Mouse (Mus musculus) heart, embryonic 12.5 days (tissue): Measurements from ENCODE around the gene Ski. TPM values are rescaled to one million over a fixed set of nuclear protein-coding genes. Genes with fewer than 3 reads are reported as not detected.
A peak's percentile ranks its signal among the peaks of the same experiment; 100 is the strongest.

Experiments used
- ATAC-seq: fragments of 200-750 bp; cut with Nextera tagmentation; 2 replicates; pipeline ENCODE4 v1.8.0; 2017; ENCODE audit warnings: moderate TSS enrichment, moderate library complexity; ENCODE audit not compliant: insufficient number of reproducible peaks, low FRiP score
- H3K27ac ChIP-seq: fragments of 300-500 bp; sonication (generic); 2 replicates; pipeline ENCODE4 v1.5.1; 2016; ENCODE audit warnings: mild to moderate bottlenecking, moderate library complexity; ENCODE audit not compliant: poor library complexity, severe bottlenecking
- H3K27me3 ChIP-seq: fragments of 300-500 bp; sonication (generic); replicated peaks from 2 replicates; pipeline ENCODE4 v1.6.1; 2016; ENCODE audit warnings: mild to moderate bottlenecking, moderate library complexity
- H3K36me3 ChIP-seq: fragments of 300-500 bp; sonication (generic); 2 replicates; pipeline ENCODE4 v1.6.1; 2016; ENCODE audit warnings: mild to moderate bottlenecking, moderate library complexity
- H3K4me1 ChIP-seq: fragments of 300-500 bp; sonication (generic); replicated peaks from 2 replicates; pipeline ENCODE4 v1.6.1; 2016; ENCODE audit warnings: mild to moderate bottlenecking
- H3K4me2 ChIP-seq: fragments of 300-500 bp; sonication (generic); 2 replicates; pipeline ENCODE4 v1.6.1; 2016; ENCODE audit warnings: mild to moderate bottlenecking, moderate library complexity
- H3K4me3 ChIP-seq: fragments of 300-500 bp; sonication (generic); 2 replicates; pipeline ENCODE4 v1.5.1; 2016; ENCODE audit warnings: mild to moderate bottlenecking
- H3K9ac ChIP-seq: fragments of 300-500 bp; sonication (generic); 2 replicates; pipeline ENCODE4 v1.6.1; 2016; ENCODE audit warnings: mild to moderate bottlenecking, moderate library complexity
- H3K9me3 ChIP-seq: fragments of 300-500 bp; sonication (generic); replicated peaks from 2 replicates; pipeline ENCODE4 v1.6.1; 2016; ENCODE audit warnings: mild to moderate bottlenecking, moderate library complexity
- whole genome bisulfite sequencing: fragments of 180-500 bp; shearing (Covaris S2); methylation state at CpG from one replicate; pipeline ENCODE4 v1.1.7; 2016; 5-methylcytosine and 5-hydroxymethylcytosine counted together
- polyA plus RNA-seq: library from polyadenylated mRNA; unstranded; fragments of >200 nt; fragmentation: Nextera tagmentation; extraction: Ambion mirVana; gene quantifications from 2 replicates; pipeline ENCODE4 v1.2.1, GENCODE M21; 2016

Gene Ski
- polyA plus RNA-seq, 1 experiment from 2014 or later, result 11.9 TPM

DNA sequence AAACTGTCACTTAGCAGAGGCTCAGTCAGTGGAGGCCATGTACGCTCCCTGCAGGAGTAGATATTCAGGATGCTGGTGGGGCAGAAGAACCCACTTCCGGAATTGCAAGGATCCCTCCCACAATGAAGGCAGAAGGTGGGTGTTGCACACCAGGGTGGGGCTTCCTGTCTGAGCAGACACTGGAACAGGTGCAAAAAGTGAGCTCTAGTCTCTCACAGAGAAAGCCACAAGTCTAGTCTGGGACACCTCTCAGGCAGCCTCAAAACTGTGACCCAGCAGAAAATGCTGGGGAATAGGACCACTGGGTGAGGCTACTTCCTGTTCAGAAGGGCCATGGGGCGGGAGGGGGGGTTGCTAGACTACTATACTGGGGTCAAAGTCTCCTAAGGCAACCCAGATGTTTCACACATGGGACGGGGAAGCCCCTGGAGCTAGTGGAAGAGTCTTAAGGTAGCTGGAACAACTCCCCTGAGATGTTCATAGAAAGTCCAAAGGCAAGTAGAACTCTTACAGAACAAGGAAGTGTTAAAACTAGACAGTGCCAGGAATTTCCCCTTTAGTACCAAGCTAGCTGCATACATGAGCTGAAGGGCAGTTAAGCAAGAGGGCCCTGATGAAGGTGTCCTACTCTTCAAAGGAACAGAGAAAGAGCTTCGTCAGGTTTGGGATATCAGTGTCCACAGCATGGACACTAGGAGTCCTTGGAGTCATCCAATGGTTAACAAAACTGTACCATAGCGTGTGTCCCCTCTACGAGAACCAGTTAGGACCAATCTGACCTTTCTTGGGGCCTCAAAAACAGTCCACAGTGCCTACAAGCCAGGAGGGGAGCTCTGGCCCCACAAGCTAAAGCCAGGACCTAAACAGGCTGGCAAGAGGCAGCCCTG, 59.7 kb downstream of the Ski start:
- Histone ChIP-seq H3K4me3 (no peak overlapping the region), H3K36me3 (peaks cover 27% of the 10 kb centered on the region), H3K27ac (peak overlapping the region; percentile 62; the same call in 1 of the 2 replicates), H3K4me1 (peaks cover 89% of the 10 kb centered on the region), H3K27me3 (no peaks in the 10 kb centered on the region), H3K9me3 (no peaks in the 10 kb centered on the region), H3K4me2 (no peak overlapping the region), H3K9ac (0 out of 2 replicates have a peak overlapping the region, but pooled peaks have one; percentile 4)
- WGBS, result 67% methylated on average over 7 of the region's 7 CpGs
- no peak for ATAC-seq

DNA sequence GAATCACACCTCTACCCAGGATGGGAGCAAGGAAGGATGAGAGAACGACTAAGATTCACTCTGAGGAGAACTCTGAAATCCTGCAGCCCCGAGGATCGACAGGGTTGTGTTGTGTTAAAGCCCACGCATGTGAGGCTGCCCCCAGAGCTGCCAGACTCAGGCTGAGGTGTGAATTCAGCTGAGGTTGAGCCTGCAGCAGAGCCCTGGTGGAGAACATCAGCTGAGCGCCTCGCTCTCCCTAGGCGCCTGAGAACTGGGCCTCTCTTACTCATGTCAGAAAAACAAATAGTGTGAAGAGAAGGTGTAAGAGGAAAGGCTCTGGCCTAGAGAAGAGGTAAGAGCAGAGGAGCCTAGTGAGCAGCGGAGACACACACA, 63.9 kb downstream of the Ski start:
- ATAC-seq, result no peak
- no peaks in the 10 kb centered on the region for H3K9me3 ChIP-seq
- H3K27ac ChIP-seq, result no peak overlapping the region
- no peak overlapping the region for H3K4me2 ChIP-seq
- H3K27me3 ChIP-seq, result no peaks in the 10 kb centered on the region
- peaks cover 64% of the 10 kb centered on the region for H3K36me3 ChIP-seq
- WGBS, result 61% methylated on average over 8 of the region's 8 CpGs
- H3K4me1 ChIP-seq, result peaks cover 60% of the 10 kb centered on the region
- H3K4me3 ChIP-seq, result no peak overlapping the region
- no peak overlapping the region; the same call in 1 of the 2 replicates for H3K9ac ChIP-seq

- Histone ChIP-seq H3K4me2 (no peak overlapping the region), H3K4me3 (no peak overlapping the region), H3K27ac (no peak overlapping the region), H3K4me1 (peaks cover 55% of the 10 kb centered on the region), H3K27me3 (no peaks in the 10 kb centered on the region), H3K36me3 (peaks cover 66% of the 10 kb centered on the region), H3K9me3 (no peaks in the 10 kb centered on the region), H3K9ac (no peak overlapping the region)
- no peak for ATAC-seq
- whole genome bisulfite sequencing, result 84% methylated on average over 27 of the region's 27 CpGs
Measured at GRCm38 (mm10) chr4:155157871-155158542, 64.4 kb downstream of the Ski start.

- Histone ChIP-seq H3K9ac (no peak overlapping the region), H3K36me3 (peaks cover 72% of the 10 kb centered on the region), H3K4me2 (no peak overlapping the region), H3K4me1 (peaks cover 54% of the 10 kb centered on the region), H3K4me3 (no peak overlapping the region), H3K27ac (no peak overlapping the region), H3K27me3 (no peaks in the 10 kb centered on the region), H3K9me3 (no peaks in the 10 kb centered on the region)
- 91% methylated on average over 17 of the region's 17 CpGs for WGBS
- ATAC-seq, result no peak
Measured at GRCm38 (mm10) chr4:155156734-155157133, 65.7 kb downstream of the Ski start.

- ATAC-seq, result no peak
- no peaks in the 10 kb centered on the region for H3K27me3 ChIP-seq
- H3K27ac ChIP-seq, result no peak overlapping the region
- no peaks in the 10 kb centered on the region for H3K9me3 ChIP-seq
- no peak overlapping the region for H3K9ac ChIP-seq
- 57% methylated on average over 11 of the region's 11 CpGs for WGBS
- H3K4me1 ChIP-seq, result peaks cover 58% of the 10 kb centered on the region
- H3K4me3 ChIP-seq, result no peak overlapping the region
- no peak overlapping the region for H3K4me2 ChIP-seq
- H3K36me3 ChIP-seq, result peaks cover 69% of the 10 kb centered on the region
Measured at GRCm38 (mm10) chr4:155154986-155155385, 67.4 kb downstream of the Ski start.

- no peak overlapping the region for H3K4me2 ChIP-seq
- peaks cover 54% of the 10 kb centered on the region for H3K36me3 ChIP-seq
- no peaks in the 10 kb centered on the region for H3K27me3 ChIP-seq
- no peak for ATAC-seq
- peaks cover 59% of the 10 kb centered on the region for H3K4me1 ChIP-seq
- H3K27ac ChIP-seq, result no peak overlapping the region
- WGBS, result 78% methylated on average over 3 of the region's 3 CpGs
- no peaks in the 10 kb centered on the region for H3K9me3 ChIP-seq
- no peak overlapping the region for H3K4me3 ChIP-seq
- H3K9ac ChIP-seq, result no peak overlapping the region
Measured at GRCm38 (mm10) chr4:155153389-155154072, 68.9 kb downstream of the Ski start.

- Histone ChIP-seq H3K27ac (0 out of 2 replicates have a peak overlapping the region, but pooled peaks have one; percentile 82), H3K4me3 (no peak overlapping the region), H3K4me2 (no peak overlapping the region), H3K4me1 (peaks cover 58% of the 10 kb centered on the region), H3K27me3 (no peaks in the 10 kb centered on the region), H3K9ac (no peak overlapping the region), H3K9me3 (no peaks in the 10 kb centered on the region), H3K36me3 (peaks cover 44% of the 10 kb centered on the region)
- ATAC-seq, result no peak
- 89% methylated on average over 6 of the region's 6 CpGs for whole genome bisulfite sequencing
Measured at GRCm38 (mm10) chr4:155152476-155152875, 69.9 kb downstream of the Ski start.

DNA sequence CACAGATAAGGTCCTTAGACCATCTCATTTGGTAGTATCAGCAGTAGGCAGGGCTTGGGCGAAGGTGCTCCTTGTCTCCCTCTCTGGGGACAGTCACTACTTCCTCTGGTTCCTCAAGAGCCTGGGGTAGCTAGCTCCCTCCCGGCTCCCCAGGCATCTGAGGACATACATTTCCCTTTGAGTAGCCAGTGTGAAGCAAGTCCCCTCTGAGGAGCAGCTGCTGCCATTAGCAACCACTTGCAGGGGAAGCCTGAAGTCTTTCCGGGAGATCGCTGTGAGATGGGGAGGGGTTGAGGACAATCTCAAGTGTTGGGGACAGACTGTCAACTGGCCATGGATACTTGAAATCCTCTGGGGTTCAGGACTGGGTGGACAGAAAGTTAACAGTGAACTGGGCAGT, 70.5 kb downstream of the Ski start:
- no peaks in the 10 kb centered on the region for H3K27me3 ChIP-seq
- peaks cover 58% of the 10 kb centered on the region for H3K4me1 ChIP-seq
- peaks cover 37% of the 10 kb centered on the region for H3K36me3 ChIP-seq
- peak overlapping the region; percentile 82; the same call in 1 of the 2 replicates for H3K27ac ChIP-seq
- 29% methylated on average over 4 of the region's 4 CpGs for WGBS
- ATAC-seq, result no peak
- 0 out of 2 replicates have a peak overlapping the region, but pooled peaks have one; percentile 32 for H3K9ac ChIP-seq
- H3K4me3 ChIP-seq, result no peak overlapping the region
- peak overlapping the region; percentile 93 for H3K4me2 ChIP-seq
- H3K9me3 ChIP-seq, result no peaks in the 10 kb centered on the region

DNA sequence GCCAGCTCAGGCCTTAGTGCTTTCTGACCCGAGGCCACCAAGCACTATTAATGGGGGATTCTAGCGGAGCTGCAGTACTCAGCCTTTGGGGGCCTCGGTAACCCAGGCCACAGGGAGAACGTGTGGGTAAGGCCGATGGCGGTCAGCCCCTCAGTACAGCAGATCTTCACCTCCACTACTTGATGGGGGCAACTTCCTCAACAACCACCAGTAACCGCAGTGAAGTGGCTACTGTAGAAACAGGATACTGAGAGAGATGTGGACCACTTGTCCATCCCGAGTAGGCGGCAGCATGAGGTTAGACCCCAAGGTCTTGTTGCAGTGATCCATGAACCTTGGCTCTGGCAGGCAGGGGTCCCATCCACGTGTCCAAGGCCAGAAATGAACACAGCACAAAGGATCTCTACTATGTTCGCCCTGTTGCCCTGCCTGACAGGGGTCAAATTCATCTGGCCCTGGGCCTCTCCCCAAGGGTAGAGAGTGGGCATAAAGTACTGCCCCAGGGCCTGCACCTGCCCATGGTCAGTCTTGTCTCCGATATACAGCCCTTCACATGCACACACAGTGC, 71.1 kb downstream of the Ski start:
- Histone ChIP-seq H3K27me3 (no peaks in the 10 kb centered on the region), H3K36me3 (peaks cover 32% of the 10 kb centered on the region), H3K27ac (peak overlapping the region; percentile 82), H3K4me1 (peaks cover 58% of the 10 kb centered on the region), H3K4me3 (peak overlapping the region; percentile 57), H3K9ac (peak overlapping the region; percentile 85), H3K9me3 (no peaks in the 10 kb centered on the region), H3K4me2 (peak overlapping the region; percentile 93)
- WGBS, result 39% methylated on average over 12 of the region's 12 CpGs
- no peak; the same call in 1 of the 2 replicates for ATAC-seq

DNA sequence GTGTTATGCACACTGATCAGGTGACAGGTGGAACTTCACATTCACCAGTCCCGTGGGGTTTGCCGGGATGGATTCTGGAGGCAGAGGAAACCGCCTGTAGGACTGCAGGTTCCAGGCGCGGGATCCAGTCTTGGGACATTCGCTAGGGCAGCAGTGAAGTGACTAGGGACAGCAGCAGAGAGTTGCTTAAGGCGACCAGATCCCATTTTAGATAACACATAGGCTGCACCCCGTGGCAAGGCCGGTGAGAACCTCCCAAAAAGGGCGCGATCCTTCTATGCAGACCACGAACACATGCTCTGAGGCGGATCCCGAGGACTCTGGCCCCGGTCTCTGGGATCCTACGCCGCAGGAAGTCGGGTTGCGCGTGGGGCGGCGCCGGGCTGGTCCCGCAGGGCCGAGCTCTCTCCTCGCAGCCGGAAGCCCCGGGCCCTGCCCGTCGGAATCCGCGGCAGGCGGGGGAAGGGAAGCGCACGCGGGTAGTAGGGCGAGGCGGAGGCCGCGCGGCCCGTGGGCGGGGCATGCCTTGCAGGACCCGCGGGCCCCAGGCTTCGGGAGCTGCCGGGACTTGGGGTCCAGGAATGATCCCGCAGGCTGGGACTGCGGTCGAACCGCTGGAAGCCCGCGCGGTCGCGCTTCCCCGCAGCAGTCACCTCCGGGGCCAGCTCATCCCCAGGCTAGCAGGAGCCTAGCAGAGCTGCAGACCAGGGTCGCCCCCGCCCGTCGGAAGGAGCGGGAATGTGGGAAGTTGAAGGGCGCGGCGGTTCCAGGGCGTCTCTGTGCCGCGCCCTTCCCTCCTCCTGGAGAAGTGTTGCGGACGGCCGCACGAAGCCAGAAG, 71.9 kb downstream of the Ski start:
- H3K36me3 ChIP-seq, result peaks cover 24% of the 10 kb centered on the region
- H3K4me3 ChIP-seq, result peak overlapping the region; percentile 57
- no peaks in the 10 kb centered on the region for H3K27me3 ChIP-seq
- peak overlapping the region; percentile 82 for H3K27ac ChIP-seq
- 5% methylated on average over 66 of the region's 73 CpGs for WGBS
- no peaks in the 10 kb centered on the region for H3K9me3 ChIP-seq
- H3K4me1 ChIP-seq, result peaks cover 55% of the 10 kb centered on the region
- H3K9ac ChIP-seq, result peak overlapping the region; percentile 85
- peak overlapping the region; percentile 93 for H3K4me2 ChIP-seq
- peak; percentile 77 for ATAC-seq
